Mouse (Mus musculus): ENCODE measurements at regions not wholly inside any gene's neighbourhood (a gene's known extent, or its start where the extent isn't known, plus 50 kb on each side); places are given as distances from the start of the nearest gene placed in this dataset.
"Not testable (repeated sequence)": the region's sequence is repeated elsewhere in the genome, so short reads cannot be mapped to it uniquely, and the experiment has no call there.

DNA sequence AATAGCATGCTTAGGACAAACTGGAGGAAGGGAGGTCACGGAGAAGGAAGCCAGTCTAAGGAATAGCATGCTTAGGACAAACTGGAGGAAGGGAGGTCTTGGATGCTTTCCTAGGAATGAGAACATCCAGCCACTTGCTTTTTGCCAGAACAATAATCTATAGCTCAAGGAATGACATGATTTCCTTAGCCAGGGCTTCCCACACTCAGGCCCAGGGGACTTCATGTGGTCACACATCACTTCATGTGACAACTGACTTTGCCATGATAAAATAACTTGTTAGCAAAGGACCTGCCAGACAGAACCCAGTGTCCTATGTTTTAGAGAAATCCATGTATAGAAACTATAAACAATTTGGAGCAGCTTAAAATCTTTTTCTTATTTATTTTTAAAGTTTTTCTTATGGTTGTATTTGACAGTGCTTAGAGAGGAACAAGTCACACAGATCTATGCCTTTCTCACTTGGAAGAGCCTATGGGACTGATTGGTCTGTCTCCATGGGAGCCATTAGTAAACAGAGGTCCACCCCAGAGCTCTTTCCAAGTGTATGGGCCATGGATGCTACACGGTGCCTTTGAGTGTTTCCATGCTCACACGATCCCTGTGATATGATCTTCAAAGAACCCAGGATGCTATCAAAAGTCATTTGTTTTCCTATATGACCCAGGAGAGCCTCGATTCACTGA lies 153.3 kb upstream of the Unc93a2 start:
- DNase-seq (ENCODE audit: low spot score) = no peak

- DNase-seq (ENCODE audit: low spot score) = no peak
Measured at GRCm38 (mm10) chr17:7537618-7538266, 152.5 kb upstream of the Unc93a2 start.

DNA sequence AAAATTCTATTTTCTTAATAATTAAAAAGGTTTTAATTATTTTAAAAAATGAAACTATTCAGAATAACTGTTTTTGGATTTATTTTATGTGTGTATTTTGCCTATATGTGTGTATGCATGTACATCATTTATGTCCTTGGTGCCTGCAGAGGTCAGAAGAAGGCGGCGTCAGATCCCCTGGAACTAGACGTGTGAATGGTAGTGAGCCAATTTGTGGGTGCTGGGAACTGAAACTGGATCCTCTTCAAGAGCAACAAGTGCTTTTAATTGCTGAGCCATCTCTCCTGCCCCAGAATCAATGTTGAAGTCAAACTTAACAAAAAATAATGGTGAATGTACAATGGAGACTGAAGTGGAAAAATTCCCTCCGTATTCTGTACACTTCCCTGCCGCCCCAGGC lies 151.9 kb upstream of the Unc93a2 start:
- no peak for DNase-seq (ENCODE audit: low spot score)

GRCm38 (mm10) chr17:7534386-7535059 lies 149.3 kb upstream of the Unc93a2 start:
- no peak for DNase-seq (ENCODE audit: low spot score)

- DNase-seq (ENCODE audit: low spot score) = no peak
Measured at GRCm38 (mm10) chr17:7533552-7533951, 148.3 kb upstream of the Unc93a2 start.

GRCm38 (mm10) chr17:7532618-7533017 lies 147.4 kb upstream of the Unc93a2 start:
- DNase-seq (ENCODE audit: low spot score) = no peak

GRCm38 (mm10) chr17:7529304-7529703 lies 144.0 kb upstream of the Unc93a2 start:
- no peak for DNase-seq (ENCODE audit: low spot score)

DNA sequence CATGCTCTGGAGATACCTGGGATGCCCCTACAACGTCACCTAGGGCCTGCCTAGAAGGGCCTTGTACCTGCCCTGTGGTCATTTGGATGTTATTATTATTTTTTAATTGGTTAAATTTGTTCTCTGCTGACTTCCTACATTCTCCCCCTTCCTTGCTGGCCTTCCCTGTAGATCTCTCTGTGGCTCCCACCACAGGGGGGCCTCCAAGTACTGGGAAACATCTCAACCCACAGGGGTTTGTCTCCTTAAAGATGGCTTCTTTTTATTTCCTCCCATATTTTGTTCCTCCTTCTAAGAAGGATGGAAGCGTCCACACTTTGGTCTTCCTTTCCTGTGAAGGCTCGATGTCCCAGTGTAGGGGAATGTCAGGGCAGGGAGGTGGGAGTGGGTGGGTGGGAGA lies 142.4 kb upstream of the Unc93a2 start:
- DNase-seq (ENCODE audit: low spot score) = no peak

DNA sequence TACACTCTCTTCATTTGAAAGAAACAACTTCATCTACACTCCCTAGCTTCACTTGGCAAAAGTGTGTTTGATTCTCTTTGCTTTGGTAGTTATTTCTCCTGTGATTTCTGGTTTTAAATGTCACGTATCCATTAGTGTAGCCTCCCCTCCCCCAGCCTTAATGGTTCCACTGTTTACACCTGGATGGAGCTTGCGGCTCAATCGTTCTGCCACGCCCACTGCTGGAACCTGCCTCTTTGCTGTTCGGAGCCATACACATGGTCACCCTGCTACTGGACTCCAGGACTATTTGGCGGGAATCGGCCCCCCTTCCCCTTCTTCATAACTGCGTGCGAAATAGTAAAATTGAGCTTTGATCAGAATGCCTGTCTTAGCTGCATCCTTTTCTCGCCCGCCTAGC lies 139.2 kb upstream of the Unc93a2 start:
- DNase-seq (ENCODE audit: low spot score) = not testable (repeated sequence)

DNA sequence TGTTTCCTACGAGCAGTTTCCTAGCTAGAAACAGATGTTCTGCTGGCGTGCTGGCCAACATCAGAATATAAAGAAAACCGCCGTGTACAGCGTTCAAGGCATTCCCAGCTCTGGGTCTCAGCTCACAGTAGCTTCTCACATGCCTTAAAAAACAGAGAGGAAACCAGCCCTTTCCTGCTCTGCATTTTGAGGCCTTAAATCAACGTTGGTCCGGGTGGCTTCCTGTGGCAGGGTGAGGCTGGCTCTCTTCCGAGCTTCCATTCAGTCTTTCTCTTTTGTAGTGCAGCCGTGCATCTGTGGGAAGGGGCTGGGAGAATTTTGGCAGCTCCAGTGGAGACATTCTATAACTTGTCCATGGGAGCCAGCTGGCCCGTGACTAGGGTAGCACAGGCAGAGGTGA lies 135.9 kb upstream of the Unc93a2 start:
- DNase-seq (ENCODE audit: low spot score) = no peak
